Mouse (Mus musculus): ENCODE data around the gene Map3k20.

GRCm38 (mm10) chr2:72475423-72475796 is 190.0 kb downstream of the Map3k20 start:
- TF ChIP-seq POLR2A (IDR thresholded peaks at IDR 0.05; ENCODE audit: borderline replicate concordance, control insufficient read depth, low read depth, low read length) (no peak), CTCF (IDR thresholded peaks at IDR 0.05; ENCODE audit: control insufficient read depth, insufficient read depth, low read length) (no peak)

All from bone marrow, adult 2 months (tissue).